Mouse (Mus musculus): ENCODE data around the gene Gsx2. TPM values are rescaled to one million over a fixed set of nuclear protein-coding genes. Genes with fewer than 3 reads are reported as not detected.
A peak's percentile ranks its signal among the peaks of the same experiment; 100 is the strongest.

Gene Gsx2
- polyA plus RNA-seq, 1 experiment from 2014 or later = not detected

DNA sequence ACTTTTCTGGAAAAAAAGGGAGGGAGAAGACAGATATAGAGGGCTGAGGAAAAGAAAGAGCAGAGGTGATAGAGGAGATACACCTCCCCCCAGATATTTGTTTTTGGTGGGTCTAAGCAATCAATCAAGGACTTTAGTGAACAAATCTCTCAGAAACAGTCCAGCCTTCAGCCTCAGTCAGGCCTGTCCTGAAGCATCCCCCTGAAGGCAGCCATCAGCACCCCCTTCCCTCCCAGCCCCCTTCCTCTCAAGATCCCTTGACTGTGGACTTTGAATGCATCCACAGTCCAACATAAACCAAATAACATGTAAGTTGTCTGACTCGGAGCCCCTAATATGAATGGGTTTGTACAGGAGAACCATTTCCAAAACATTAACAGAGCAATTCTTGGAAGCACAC is 2.2 kb upstream of the Gsx2 start:
- WGBS = 32% methylated on average over 1 of the region's 1 CpGs
- no peak overlapping the region for H3K9ac ChIP-seq (replicated peaks; ENCODE audit: low read length)
- H3K4me2 ChIP-seq (ENCODE audit: low read length) = no peak overlapping the region
- peaks cover 98% of the 10 kb centered on the region for H3K27me3 ChIP-seq (ENCODE audit: control insufficient read depth, insufficient read depth, low read length)
- H3K4me1 ChIP-seq (ENCODE audit: control insufficient read depth, insufficient read depth, low read length) = peaks cover 6% of the 10 kb centered on the region; the same call in 1 of the 2 replicates
- H3K9me3 ChIP-seq (ENCODE audit: control insufficient read depth, low read length) = no peaks in the 10 kb centered on the region
- H3K4me3 ChIP-seq (replicated peaks; ENCODE audit: low read depth, low read length) = no peak overlapping the region
- ATAC-seq (ENCODE audit: low FRiP score, low TSS enrichment) (no peak), DNase-seq (no peak)
- no peak overlapping the region for H3K27ac ChIP-seq (replicated peaks; ENCODE audit: low read depth, low read length)
- H3K36me3 ChIP-seq (ENCODE audit: control insufficient read depth, insufficient read depth, low read length) = no peaks in the 10 kb centered on the region

- ATAC-seq (ENCODE audit: low FRiP score, low TSS enrichment) = no peak
- H3K36me3 ChIP-seq (ENCODE audit: control insufficient read depth, insufficient read depth, low read length) = no peaks in the 10 kb centered on the region
- no peak overlapping the region for H3K4me3 ChIP-seq (replicated peaks; ENCODE audit: low read depth, low read length)
- H3K4me2 ChIP-seq (ENCODE audit: low read length) = no peak overlapping the region
- H3K27me3 ChIP-seq (ENCODE audit: control insufficient read depth, insufficient read depth, low read length) = peaks cover 98% of the 10 kb centered on the region
- H3K4me1 ChIP-seq (ENCODE audit: control insufficient read depth, insufficient read depth, low read length) = peaks cover 6% of the 10 kb centered on the region; the same call in 1 of the 2 replicates
- H3K27ac ChIP-seq (replicated peaks; ENCODE audit: low read depth, low read length) = no peak overlapping the region
- DNase-seq = no peak
- no peak overlapping the region for H3K9ac ChIP-seq (replicated peaks; ENCODE audit: low read length)
- 5% methylated on average over 3 of the region's 3 CpGs for WGBS
- H3K9me3 ChIP-seq (ENCODE audit: control insufficient read depth, low read length) = no peaks in the 10 kb centered on the region
Observed at GRCm38 (mm10) chr5:75073684-75074083, 1.7 kb upstream of the Gsx2 start.

- Histone ChIP-seq H3K4me1 (ENCODE audit: control insufficient read depth, insufficient read depth, low read length) (peaks cover 6% of the 10 kb centered on the region; the same call in 1 of the 2 replicates), H3K4me2 (ENCODE audit: low read length) (no peak overlapping the region), H3K27ac (replicated peaks; ENCODE audit: low read depth, low read length) (no peak overlapping the region), H3K9me3 (ENCODE audit: control insufficient read depth, low read length) (no peaks in the 10 kb centered on the region), H3K27me3 (ENCODE audit: control insufficient read depth, insufficient read depth, low read length) (peaks cover 98% of the 10 kb centered on the region), H3K4me3 (replicated peaks; ENCODE audit: low read depth, low read length) (no peak overlapping the region), H3K9ac (replicated peaks; ENCODE audit: low read length) (no peak overlapping the region), H3K36me3 (ENCODE audit: control insufficient read depth, insufficient read depth, low read length) (no peaks in the 10 kb centered on the region)
- ATAC-seq (ENCODE audit: low FRiP score, low TSS enrichment) = no peak
- 4% methylated on average over 4 of the region's 4 CpGs for WGBS
- DNase-seq = no peak
Observed at GRCm38 (mm10) chr5:75074132-75074531, 1.3 kb upstream of the Gsx2 start.

DNA sequence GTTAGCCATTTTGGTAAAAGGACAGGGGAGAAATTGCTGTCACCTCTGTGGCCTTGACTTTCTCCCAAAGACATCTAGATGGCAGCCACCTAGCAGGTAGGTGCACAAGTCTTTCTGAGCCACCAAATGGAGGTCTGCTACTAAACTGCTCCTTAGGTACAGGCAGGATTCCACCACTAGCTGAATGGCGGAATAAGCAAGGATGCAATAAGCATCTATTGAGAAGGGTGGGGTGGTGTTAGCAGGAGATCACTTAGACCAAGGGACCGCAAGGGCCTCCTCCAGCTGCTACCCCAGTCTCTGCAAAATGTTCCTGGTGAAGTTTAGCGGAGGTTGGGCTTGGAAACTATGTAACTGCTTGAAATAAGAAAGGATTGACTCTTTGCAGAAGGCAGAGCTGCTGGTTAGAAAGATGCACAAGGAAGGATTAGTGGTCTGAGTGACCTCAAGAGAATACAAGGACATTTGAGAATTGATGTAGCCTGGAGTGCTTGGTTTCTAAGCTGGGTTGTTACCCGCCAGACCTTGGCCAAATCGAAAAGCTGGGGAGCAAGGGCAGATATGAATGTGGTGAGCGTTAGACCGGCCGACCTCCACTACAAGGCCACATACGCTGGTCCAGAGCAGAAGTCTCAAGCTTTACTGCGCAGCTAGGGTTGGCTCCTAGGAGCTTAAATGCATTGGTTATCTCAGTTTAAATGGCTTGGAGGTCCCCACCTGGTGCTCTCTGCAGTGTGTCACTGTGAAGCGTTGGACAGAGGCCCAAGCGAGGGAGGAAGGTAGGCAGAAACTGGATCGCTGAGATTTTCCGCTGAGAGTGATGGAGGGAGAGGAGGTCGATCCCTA is 641 bp upstream of the Gsx2 start:
- no peak overlapping the region for H3K4me3 ChIP-seq (replicated peaks; ENCODE audit: low read depth, low read length)
- ATAC-seq (ENCODE audit: low FRiP score, low TSS enrichment) = no peak

GRCm38 (mm10) chr5:75076326-75077050 is 1.1 kb downstream of the Gsx2 start:
- Histone ChIP-seq H3K27me3 (ENCODE audit: control insufficient read depth, insufficient read depth, low read length) (peaks cover 98% of the 10 kb centered on the region), H3K9ac (replicated peaks; ENCODE audit: low read length) (no peak overlapping the region), H3K4me2 (ENCODE audit: low read length) (peak overlapping the region; percentile 43; the same call in 1 of the 2 replicates), H3K27ac (replicated peaks; ENCODE audit: low read depth, low read length) (no peak overlapping the region), H3K9me3 (ENCODE audit: control insufficient read depth, low read length) (no peaks in the 10 kb centered on the region), H3K4me1 (ENCODE audit: control insufficient read depth, insufficient read depth, low read length) (peaks cover 6% of the 10 kb centered on the region; the same call in 1 of the 2 replicates), H3K36me3 (ENCODE audit: control insufficient read depth, insufficient read depth, low read length) (no peaks in the 10 kb centered on the region), H3K4me3 (replicated peaks; ENCODE audit: low read depth, low read length) (peak overlapping the region; percentile 21; the same call in 1 of the 2 replicates)
- no peak for DNase-seq
- no peak for ATAC-seq (ENCODE audit: low FRiP score, low TSS enrichment)
- WGBS = 1% methylated on average over 17 of the region's 17 CpGs

More for the DNA sequence above, 641 bp upstream of the Gsx2 start:
- WGBS = 3% methylated on average over 15 of the region's 15 CpGs
- no peak for DNase-seq
- Histone ChIP-seq H3K27ac (replicated peaks; ENCODE audit: low read depth, low read length) (no peak overlapping the region), H3K9ac (replicated peaks; ENCODE audit: low read length) (no peak overlapping the region), H3K27me3 (ENCODE audit: control insufficient read depth, insufficient read depth, low read length) (peaks cover 98% of the 10 kb centered on the region), H3K9me3 (ENCODE audit: control insufficient read depth, low read length) (no peaks in the 10 kb centered on the region), H3K4me2 (ENCODE audit: low read length) (no peak overlapping the region), H3K4me1 (ENCODE audit: control insufficient read depth, insufficient read depth, low read length) (peaks cover 6% of the 10 kb centered on the region; the same call in 1 of the 2 replicates), H3K36me3 (ENCODE audit: control insufficient read depth, insufficient read depth, low read length) (no peaks in the 10 kb centered on the region)

GRCm38 (mm10) chr5:75077051-75077380 is 1.6 kb downstream of the Gsx2 start:
- no peak overlapping the region for H3K4me3 ChIP-seq (replicated peaks; ENCODE audit: low read depth, low read length)
- peaks cover 6% of the 10 kb centered on the region; the same call in 1 of the 2 replicates for H3K4me1 ChIP-seq (ENCODE audit: control insufficient read depth, insufficient read depth, low read length)

GRCm38 (mm10) chr5:75079564-75079963 is 4.2 kb downstream of the Gsx2 start:
- WGBS = 2% methylated on average over 7 of the region's 7 CpGs
- peaks cover 98% of the 10 kb centered on the region for H3K27me3 ChIP-seq (ENCODE audit: control insufficient read depth, insufficient read depth, low read length)
- DNase-seq (no peak), ATAC-seq (ENCODE audit: low FRiP score, low TSS enrichment) (no peak)
- no peak overlapping the region for H3K9ac ChIP-seq (replicated peaks; ENCODE audit: low read length)
- H3K36me3 ChIP-seq (ENCODE audit: control insufficient read depth, insufficient read depth, low read length) = no peaks in the 10 kb centered on the region
- no peak overlapping the region for H3K4me2 ChIP-seq (ENCODE audit: low read length)
- no peak overlapping the region for H3K4me3 ChIP-seq (replicated peaks; ENCODE audit: low read depth, low read length)
- no peaks in the 10 kb centered on the region for H3K9me3 ChIP-seq (ENCODE audit: control insufficient read depth, low read length)
- H3K27ac ChIP-seq (replicated peaks; ENCODE audit: low read depth, low read length) = no peak overlapping the region
- peaks cover 9% of the 10 kb centered on the region; the same call in 1 of the 2 replicates for H3K4me1 ChIP-seq (ENCODE audit: control insufficient read depth, insufficient read depth, low read length)

More at GRCm38 (mm10) chr5:75077051-75077380, 1.6 kb downstream of the Gsx2 start:
- Histone ChIP-seq H3K4me2 (ENCODE audit: low read length) (no peak overlapping the region), H3K27ac (replicated peaks; ENCODE audit: low read depth, low read length) (no peak overlapping the region), H3K9me3 (ENCODE audit: control insufficient read depth, low read length) (no peaks in the 10 kb centered on the region), H3K27me3 (ENCODE audit: control insufficient read depth, insufficient read depth, low read length) (peaks cover 98% of the 10 kb centered on the region), H3K36me3 (ENCODE audit: control insufficient read depth, insufficient read depth, low read length) (no peaks in the 10 kb centered on the region), H3K9ac (replicated peaks; ENCODE audit: low read length) (no peak overlapping the region)
- ATAC-seq (ENCODE audit: low FRiP score, low TSS enrichment) (no peak), DNase-seq (no peak)
- 2% methylated on average over 19 of the region's 19 CpGs for WGBS

DNA sequence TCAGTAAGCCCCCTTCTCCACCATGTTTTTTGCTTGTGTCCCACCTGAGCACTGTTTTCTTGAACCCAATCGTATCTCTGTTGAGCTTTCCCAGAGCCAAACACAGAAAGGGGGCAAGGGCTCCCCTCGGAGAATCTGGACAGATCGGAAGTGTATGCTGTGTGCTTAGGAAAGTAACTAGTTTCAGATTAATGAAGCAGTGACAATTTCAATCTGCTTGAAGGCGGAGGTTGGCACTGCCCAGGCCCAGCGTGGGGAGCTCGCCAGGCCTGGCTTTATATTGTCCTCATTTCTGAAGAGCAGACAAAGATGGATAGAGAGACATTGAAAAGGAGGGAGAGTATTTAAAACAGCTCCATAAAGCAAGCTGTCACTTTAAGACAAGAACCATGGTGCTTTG is 7.0 kb downstream of the Gsx2 start:
- Histone ChIP-seq H3K27ac (replicated peaks; ENCODE audit: low read depth, low read length) (no peak overlapping the region), H3K36me3 (ENCODE audit: control insufficient read depth, insufficient read depth, low read length) (no peaks in the 10 kb centered on the region), H3K4me1 (ENCODE audit: control insufficient read depth, insufficient read depth, low read length) (peaks cover 10% of the 10 kb centered on the region), H3K27me3 (ENCODE audit: control insufficient read depth, insufficient read depth, low read length) (peaks cover 98% of the 10 kb centered on the region), H3K9ac (replicated peaks; ENCODE audit: low read length) (no peak overlapping the region), H3K9me3 (ENCODE audit: control insufficient read depth, low read length) (no peaks in the 10 kb centered on the region), H3K4me2 (ENCODE audit: low read length) (no peak overlapping the region), H3K4me3 (replicated peaks; ENCODE audit: low read depth, low read length) (no peak overlapping the region)
- 2% methylated on average over 6 of the region's 6 CpGs for WGBS
- no peak for ATAC-seq (ENCODE audit: low FRiP score, low TSS enrichment)
- DNase-seq = no peak

Data from midbrain, embryonic 14.5 days (tissue).